Mouse (Mus musculus) forebrain, postnatal 0 days (tissue): Measurements from ENCODE around the gene Tle6. TPM values are rescaled to one million over a fixed set of nuclear protein-coding genes. Genes with fewer than 3 reads are reported as not detected.
"Not testable (repeated sequence)": the region's sequence is repeated elsewhere in the genome, so short reads cannot be mapped to it uniquely, and the experiment has no call there.

Experiments used
- ATAC-seq: fragments of 200-750 bp; cut with Nextera tagmentation; 2 replicates; pipeline ENCODE4 v1.8.0; 2017; ENCODE audit warnings: mild to moderate bottlenecking, moderate library complexity
- DNase-seq: peaks from one replicate; pipeline ENCODE4 v3.0.0-alpha.2; 2015
- H3K27ac ChIP-seq: fragments of 300-500 bp; sonication (generic); 2 replicates; pipeline ENCODE4 v1.5.1; 2014; ENCODE audit warnings: low read depth, mild to moderate bottlenecking, antibody characterized with exemption, low read length, moderate library complexity, mixed read lengths
- H3K27me3 ChIP-seq: fragments of 300-500 bp; sonication (generic); 2 replicates; pipeline ENCODE4 v1.6.1; 2014; ENCODE audit warnings: mild to moderate bottlenecking, low read length, mixed read lengths; ENCODE audit not compliant: insufficient read depth
- H3K36me3 ChIP-seq: fragments of 300-500 bp; sonication (generic); 2 replicates; pipeline ENCODE4 v1.6.1; 2014; ENCODE audit warnings: mild to moderate bottlenecking, moderate library complexity; ENCODE audit not compliant: insufficient read depth
- H3K4me1 ChIP-seq: fragments of 300-500 bp; sonication (generic); 2 replicates; pipeline ENCODE4 v1.6.1; 2014; ENCODE audit warnings: antibody characterized with exemption; ENCODE audit not compliant: insufficient read depth
- H3K4me2 ChIP-seq: fragments of 300-500 bp; sonication (generic); 2 replicates; pipeline ENCODE4 v1.6.1; 2014; ENCODE audit warnings: low read depth, mild to moderate bottlenecking, moderate library complexity
- H3K4me3 ChIP-seq: fragments of 300-500 bp; sonication (generic); 2 replicates; pipeline ENCODE4 v1.5.1; 2014; ENCODE audit warnings: low read depth, low read length, mixed read lengths
- H3K9ac ChIP-seq: fragments of 300-500 bp; sonication (generic); 2 replicates; pipeline ENCODE4 v1.6.1; 2014; ENCODE audit warnings: mild to moderate bottlenecking
- H3K9me3 ChIP-seq: fragments of 300-500 bp; sonication (generic); 2 replicates; pipeline ENCODE4 v1.6.1; 2016; ENCODE audit warnings: low read length
- CTCF ChIP-seq: sonication (generic); IDR thresholded peaks from 2 replicates; pipeline ENCODE4 v1.5.1; 2016; ENCODE audit warnings: antibody characterized with exemption, control low read depth, low read depth
- WGBS: fragments of 180-500 bp; shearing (Covaris S2); extraction: QIAGEN DNeasy Blood & Tissue Kit; methylation state at CpG from one replicate; pipeline ENCODE4 v1.1.7; 2014; 5-methylcytosine and 5-hydroxymethylcytosine counted together
- polyA plus RNA-seq: library from polyadenylated mRNA; unstranded; fragments of >200 nt; fragmentation: Nextera tagmentation; extraction: Ambion mirVana; gene quantifications from 2 replicates; pipeline ENCODE4 v1.2.1, GENCODE M21; 2015
- total RNA-seq: library from RNA; depleted of rRNA; stranded (reverse); fragments of >200 nt; gene quantifications from 2 replicates; pipeline ENCODE4 v1.2.3, GENCODE M21; 2014

The Tle6 gene
- total and polyA plus RNA-seq, 2 experiments from 2014 or later: 4.2 to 14.1 TPM

- no peaks in the 10 kb centered on the region for H3K9me3 ChIP-seq
Observed at GRCm38 (mm10) chr10:81643449-81644055, 42.7 kb upstream of the Tle6 start.

GRCm38 (mm10) chr10:81642648-81643448 lies 42.0 kb upstream of the Tle6 start:
- Histone ChIP-seq H3K4me2 (peak overlapping the region; percentile 95), H3K9ac (peak overlapping the region; percentile 92), H3K4me1 (peaks cover 11% of the 10 kb centered on the region), H3K36me3 (no peaks in the 10 kb centered on the region; the same call in 1 of the 2 replicates), H3K9me3 (no peaks in the 10 kb centered on the region), H3K27ac (peak overlapping the region; percentile 94), H3K27me3 (no peaks in the 10 kb centered on the region), H3K4me3 (peak overlapping the region; percentile 67)
- DNase-seq (no peak), ATAC-seq (no peak; the same call in 1 of the 2 replicates)
- no peak; the same call in 1 of the 2 replicates for TF ChIP-seq CTCF
- WGBS: 21% methylated on average over 24 of the region's 24 CpGs

More at GRCm38 (mm10) chr10:81643449-81644055, 42.7 kb upstream of the Tle6 start:
- WGBS: under 1% methylated on average over 61 of the region's 75 CpGs
- Histone ChIP-seq H3K36me3 (no peaks in the 10 kb centered on the region; the same call in 1 of the 2 replicates), H3K27me3 (no peaks in the 10 kb centered on the region), H3K4me2 (peak overlapping the region; percentile 95), H3K9ac (peak overlapping the region; percentile 92), H3K27ac (peak overlapping the region; percentile 94), H3K4me3 (peak overlapping the region; percentile 67), H3K4me1 (peaks cover 11% of the 10 kb centered on the region)
- peak; percentile 68 for TF ChIP-seq CTCF
- ATAC-seq: peak; percentile 91
- DNase-seq: peak; percentile 97

- H3K9ac ChIP-seq: peak overlapping the region; percentile 92; the same call in 1 of the 2 replicates
- ATAC-seq (no peak), DNase-seq (no peak)
Observed at GRCm38 (mm10) chr10:81641978-81642647, 41.2 kb upstream of the Tle6 start.

GRCm38 (mm10) chr10:81641566-81641965 lies 40.7 kb upstream of the Tle6 start:
- WGBS: 94% methylated on average over 2 of the region's 2 CpGs
- no peak overlapping the region for H3K4me3 ChIP-seq
- no peak for TF ChIP-seq CTCF
- H3K27ac ChIP-seq: no peak overlapping the region
- no peaks in the 10 kb centered on the region for H3K9me3 ChIP-seq
- ATAC-seq (no peak), DNase-seq (no peak)
- H3K27me3 ChIP-seq: no peaks in the 10 kb centered on the region
- H3K36me3 ChIP-seq: no peaks in the 10 kb centered on the region; the same call in 1 of the 2 replicates
- peaks cover 11% of the 10 kb centered on the region for H3K4me1 ChIP-seq
- H3K9ac ChIP-seq: no peak overlapping the region
- H3K4me2 ChIP-seq: no peak overlapping the region

More at GRCm38 (mm10) chr10:81641978-81642647, 41.2 kb upstream of the Tle6 start:
- no peak overlapping the region for H3K4me3 ChIP-seq
- peaks cover 11% of the 10 kb centered on the region for H3K4me1 ChIP-seq
- no peak for TF ChIP-seq CTCF
- H3K27ac ChIP-seq: no peak overlapping the region
- peak overlapping the region; percentile 95 for H3K4me2 ChIP-seq
- no peaks in the 10 kb centered on the region for H3K9me3 ChIP-seq
- WGBS: 81% methylated on average over 8 of the region's 8 CpGs
- H3K27me3 ChIP-seq: no peaks in the 10 kb centered on the region
- H3K36me3 ChIP-seq: no peaks in the 10 kb centered on the region; the same call in 1 of the 2 replicates

- not testable (repeated sequence) for H3K4me2 ChIP-seq, H3K4me3 ChIP-seq, H3K36me3 ChIP-seq, H3K9me3 ChIP-seq, H3K27ac ChIP-seq, H3K27me3 ChIP-seq, DNase-seq, ATAC-seq, H3K9ac ChIP-seq
- peaks cover 11% of the 10 kb centered on the region for H3K4me1 ChIP-seq
- 31% methylated on average over 4 of the region's 4 CpGs for WGBS
Observed at GRCm38 (mm10) chr10:81640825-81641224, 40.0 kb upstream of the Tle6 start.

GRCm38 (mm10) chr10:81638101-81638500 lies 37.2 kb upstream of the Tle6 start:
- 76% methylated on average over 6 of the region's 6 CpGs for WGBS
- no peaks in the 10 kb centered on the region; the same call in 1 of the 2 replicates for H3K36me3 ChIP-seq
- H3K27me3 ChIP-seq: no peaks in the 10 kb centered on the region
- H3K4me2 ChIP-seq: no peak overlapping the region
- no peak overlapping the region for H3K9ac ChIP-seq
- H3K4me1 ChIP-seq: peaks cover 11% of the 10 kb centered on the region
- no peak overlapping the region for H3K27ac ChIP-seq
- DNase-seq (no peak), ATAC-seq (no peak)
- H3K9me3 ChIP-seq: no peaks in the 10 kb centered on the region
- TF ChIP-seq CTCF: no peak
- H3K4me3 ChIP-seq: no peak overlapping the region
